Mouse (Mus musculus): ENCODE results near the gene Hspa5.
"Not testable (repeated sequence)": the region's sequence is repeated elsewhere in the genome, so short reads cannot be mapped to it uniquely, and the experiment has no call there.

The Hspa5 gene

DNA sequence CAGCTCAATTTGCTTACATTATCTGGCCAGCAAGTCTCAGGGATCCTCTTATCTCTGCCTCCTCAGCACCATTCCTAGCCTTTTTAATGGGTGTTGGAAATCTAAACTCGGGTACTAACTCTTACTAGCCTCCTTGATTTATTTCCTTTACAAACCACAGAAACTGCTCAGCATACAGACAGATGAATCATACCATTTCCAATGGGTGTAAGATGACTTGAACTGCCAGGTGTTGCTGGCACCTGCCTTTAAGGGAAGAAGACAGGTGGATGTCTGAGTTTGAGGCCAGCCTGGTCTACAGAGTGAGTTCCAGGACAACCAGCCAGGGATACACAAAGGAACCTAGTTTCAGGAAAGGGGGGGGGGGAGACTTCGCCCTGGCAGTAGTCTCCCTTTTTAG is 36.3 kb downstream of the Hspa5 start:
- no peak for DNase-seq (ENCODE audit: low spot score)

DNA sequence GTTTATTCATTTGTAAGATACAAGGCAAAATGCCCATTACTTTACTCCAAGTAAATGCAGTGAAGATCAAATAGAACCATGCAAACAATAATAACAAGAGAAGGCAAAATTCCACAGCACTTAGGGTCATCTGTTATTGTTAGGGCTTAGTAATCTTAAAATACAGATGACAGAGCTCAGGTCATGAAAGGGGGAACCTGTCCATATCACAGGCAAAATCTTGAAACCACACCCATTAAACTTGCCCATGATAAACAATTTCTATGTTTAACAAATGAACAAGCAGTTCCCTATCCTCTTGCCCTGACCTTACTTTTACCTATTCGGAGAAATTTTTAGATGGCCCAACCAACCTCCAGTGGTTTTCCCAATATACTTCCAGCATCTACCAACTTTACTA is 37.8 kb downstream of the Hspa5 start:
- no peak for DNase-seq (ENCODE audit: low spot score)

DNA sequence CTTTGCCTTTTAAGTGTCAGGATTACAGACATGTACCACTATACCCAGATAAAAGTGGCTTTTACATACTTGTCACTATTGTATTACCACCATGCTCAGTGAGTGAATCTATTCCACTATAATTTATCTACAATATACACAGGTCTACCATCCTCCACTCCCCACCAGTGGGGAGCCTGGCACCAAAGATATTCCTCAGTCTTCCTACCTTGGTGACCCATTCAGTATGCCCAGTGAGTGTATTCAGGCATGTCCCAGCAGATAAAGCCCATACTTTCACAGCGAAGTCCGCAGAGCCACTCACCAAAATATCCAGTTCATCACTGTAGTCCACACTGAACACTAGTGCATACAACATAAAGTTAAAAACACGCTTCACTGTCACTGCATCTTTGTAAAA is 39.0 kb downstream of the Hspa5 start:
- DNase-seq (ENCODE audit: low spot score) = no peak

DNA sequence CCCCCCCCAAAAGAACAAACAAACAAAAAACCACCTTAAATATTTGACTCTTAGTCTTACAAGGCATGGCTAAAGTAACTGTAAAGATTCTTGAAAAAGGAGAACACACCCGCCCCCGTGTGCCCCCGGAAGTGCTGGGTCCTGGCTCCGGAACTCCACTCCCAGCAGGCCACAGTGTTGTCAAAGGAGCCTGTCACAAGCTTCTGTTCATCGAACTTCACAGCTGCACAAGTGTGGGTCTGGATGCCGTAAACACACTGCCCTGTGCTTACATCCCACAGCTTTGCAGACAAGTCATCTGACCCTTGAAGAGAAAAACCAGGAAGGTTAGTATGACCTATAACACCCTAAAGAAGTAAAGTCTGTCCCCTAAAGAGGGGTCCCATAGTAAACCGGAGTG is 40.9 kb downstream of the Hspa5 start:
- DNase-seq (ENCODE audit: low spot score) = no peak

DNA sequence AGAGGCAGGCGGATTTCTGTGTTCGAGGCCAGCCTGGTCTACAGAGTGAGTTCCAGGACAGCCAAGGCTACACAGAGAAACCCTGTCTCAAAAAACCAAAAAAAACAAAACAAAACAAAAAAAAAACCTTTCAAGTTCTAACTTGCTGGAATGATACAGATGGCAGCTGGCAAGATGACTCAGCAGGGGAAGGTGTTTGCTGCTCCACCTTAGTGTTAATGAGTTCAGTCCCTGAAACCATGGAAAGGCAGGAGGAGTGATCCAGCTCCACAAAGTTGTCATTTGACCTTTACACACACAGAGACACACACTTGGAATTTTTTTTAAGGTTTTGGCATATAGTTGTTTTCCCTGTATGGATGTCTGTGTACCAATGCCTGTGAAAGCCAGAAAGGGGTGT is 44.1 kb downstream of the Hspa5 start:
- DNase-seq (ENCODE audit: low spot score) = not testable (repeated sequence)

DNA sequence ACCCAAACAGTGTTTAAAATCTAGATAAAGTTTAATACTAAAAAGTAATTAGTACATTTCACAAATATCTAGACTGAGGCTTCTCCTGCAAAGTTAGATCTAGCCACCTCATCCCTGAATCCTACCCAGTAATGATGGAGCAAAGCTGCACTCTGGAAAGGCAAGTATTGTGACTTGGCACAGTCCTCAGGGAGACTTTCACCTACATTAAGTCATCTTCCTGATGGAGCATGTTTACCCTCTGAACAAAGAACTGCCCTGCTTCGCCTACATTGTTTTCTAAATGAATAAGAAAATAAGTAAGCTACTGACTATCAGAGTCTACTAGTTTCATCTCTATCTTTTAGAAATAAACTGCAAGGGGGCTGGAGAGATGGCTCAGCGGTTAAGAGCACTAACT is 46.7 kb downstream of the Hspa5 start:
- DNase-seq (ENCODE audit: low spot score) = no peak

DNA sequence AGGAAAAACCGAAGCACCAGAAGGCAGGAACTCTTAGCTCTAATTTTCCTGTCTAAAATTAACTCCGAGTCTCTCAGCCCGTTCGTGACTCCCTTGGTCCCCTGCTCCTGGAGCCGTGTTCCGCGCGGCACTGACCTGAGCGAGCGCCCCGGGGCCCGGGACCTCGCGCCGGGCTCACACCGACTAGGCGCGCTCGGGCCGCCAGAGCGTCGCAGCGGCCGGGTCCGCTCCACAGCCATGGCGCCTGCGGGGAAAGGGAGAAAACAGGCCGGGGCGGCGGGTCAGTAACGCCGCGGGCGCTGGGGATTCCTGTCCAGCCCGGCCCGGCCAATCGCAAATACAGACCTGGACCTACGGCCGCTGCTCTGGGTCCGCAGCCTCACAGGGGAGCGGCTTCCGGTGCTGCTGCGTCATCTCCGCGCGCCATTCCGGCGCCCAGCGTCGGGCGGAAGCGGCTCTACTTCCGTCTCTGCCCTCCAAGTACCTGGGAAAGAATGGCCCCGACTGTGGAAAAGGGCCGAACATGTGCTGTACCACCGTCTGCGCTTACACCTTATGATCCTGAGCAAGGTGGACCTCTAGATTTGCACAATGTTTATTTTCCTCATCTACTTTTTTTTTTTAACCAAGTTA is 54.2 kb downstream of the Hspa5 start, which contains the start of gene Fbxw2:
TSS of gene Fbxw2 (minus strand) at position 485 of the 633 bp plus-strand sequence.
- peak; percentile 93 for DNase-seq (ENCODE audit: low spot score)

DNA sequence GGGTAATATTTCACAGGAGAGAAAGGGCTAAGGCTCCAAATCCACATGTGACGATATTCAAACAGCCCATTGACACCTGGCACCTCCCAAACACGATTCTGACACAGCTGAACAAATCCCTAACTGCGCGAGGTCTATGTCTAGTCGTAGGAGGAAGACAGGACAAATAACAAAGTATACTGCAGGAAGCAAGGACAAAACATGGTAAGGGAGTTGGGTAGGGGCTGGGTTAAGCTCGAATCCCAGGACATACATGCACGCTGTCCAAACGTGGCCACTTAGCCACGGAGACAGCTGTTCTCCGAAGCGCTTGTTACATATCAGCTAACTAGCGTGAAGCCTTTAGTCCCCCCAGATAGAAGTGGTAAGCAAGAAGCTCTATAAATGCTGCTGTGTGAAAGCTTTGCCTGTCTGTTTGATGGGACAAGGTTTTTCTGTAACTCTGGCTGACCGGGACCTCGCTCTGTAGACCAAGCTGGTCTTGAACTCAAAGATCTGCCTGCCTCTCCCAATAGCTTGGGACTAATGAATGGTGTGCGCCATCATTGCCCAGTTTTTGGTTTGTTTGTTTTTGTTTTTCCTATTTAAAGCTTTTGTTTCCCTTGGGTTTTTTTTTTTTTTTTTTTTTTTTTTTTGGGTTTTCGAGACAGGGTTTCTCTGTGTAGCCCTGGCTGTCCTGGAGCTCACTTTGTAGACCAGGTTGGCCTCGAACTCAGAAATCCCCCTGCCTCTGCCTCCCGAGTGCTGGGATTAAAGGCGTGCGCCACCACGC is 54.9 kb downstream of the Hspa5 start:
- DNase-seq (ENCODE audit: low spot score) = peak; percentile 15
